Mouse (Mus musculus) left cerebral cortex, adult 2 months (tissue): ENCODE data around the gene Ankmy1. TPM values are rescaled to one million over a fixed set of nuclear protein-coding genes. Genes with fewer than 3 reads are reported as not detected.

ENCODE experiments used
- DNase-seq, 2 experiments: peaks; one replicate each; pipeline ENCODE4 v3.0.0; 2021 to 2022; ENCODE audit warnings: low spot score in 2 of 2, mixed read lengths in 1 of 2; ENCODE audit errors: extremely low spot score in 1 of 2
- H3K27ac ChIP-seq: fragments of 200-600 bp; 2 replicates; pipeline ENCODE4 v1.8.1; 2022
- H3K4me3 ChIP-seq: fragments of 200-600 bp; 2 replicates; pipeline ENCODE4 v1.8.1; 2022
- CTCF ChIP-seq: fragments of 200-600 bp; IDR thresholded peaks from 2 replicates; pipeline ENCODE4 v1.8.1; 2022; ENCODE audit warnings: antibody characterized with exemption, mild to moderate bottlenecking, moderate library complexity
- intact Hi-C: fragments of 180-260 bp; cut with DNase I; formaldehyde crosslinking; loops from one replicate; pipeline ENCODE4 v1.15.1; 2025
- long read RNA-seq, 2 experiments: library from polyadenylated mRNA; stranded (forward); transcript quantifications; one replicate each; pipeline ENCODE4 v2.0.0; 2021; ENCODE audit warnings: borderline mapping rate in 2 of 2
- total RNA-seq, 2 experiments: library from RNA; stranded (reverse); gene quantifications; 2 replicates each; pipeline ENCODE4 v1.2.3; 2021

Gene Ankmy1
- total RNA-seq: under 1 TPM; 0.29 to 0.37 TPM
- long read RNA-seq, experiment 1: 0 reads
- long read RNA-seq, experiment 2: 0 reads

- Histone ChIP-seq H3K4me3 (peak within 1 kb of the TSS; percentile 13; the same call in 1 of the 2 replicates), H3K27ac (no peak within 1 kb of the TSS)
- TF ChIP-seq CTCF: no peak
- intact Hi-C loops: no loop called here
- peak; percentile 56 to 71 for DNase-seq
These were observed at the start of gene Ankmy1 for GRCm38 (mm10) chr1:92902786-92903185. Ankmy1 (minus strand) TSS chr1:92902906.

DNA sequence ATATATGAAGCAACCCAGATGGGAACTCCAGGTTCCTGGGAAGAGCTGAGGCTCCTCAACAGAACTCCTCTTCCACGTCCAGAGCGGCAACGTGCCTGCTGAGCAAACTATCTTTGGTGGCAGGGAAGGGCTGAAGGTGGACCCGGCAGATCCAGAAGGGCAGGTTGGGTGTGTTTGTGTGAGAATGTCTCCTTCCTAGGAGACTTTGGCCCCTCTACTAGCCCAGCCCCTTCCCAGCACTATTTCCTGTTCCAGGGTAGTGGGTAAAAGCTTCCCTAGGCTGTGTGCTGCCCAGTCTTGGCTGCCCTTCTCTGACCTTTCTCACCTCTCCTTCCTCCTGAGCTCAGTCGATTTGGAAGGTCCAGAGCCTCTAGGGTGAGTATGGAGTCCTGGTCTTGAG, 47.9 kb upstream of the Ankmy1 start, which contains the start of gene Gpr35:
Gpr35 (plus strand) TSS at position 259 of the 400 bp plus-strand sequence.
- Histone ChIP-seq H3K4me3 (no peak within 1 kb of the TSS), H3K27ac (no peak within 1 kb of the TSS)
- intact Hi-C loops: no loop called here
- DNase-seq: peak in 1 of 2 experiments; percentile 3
- TF ChIP-seq CTCF: no peak

DNA sequence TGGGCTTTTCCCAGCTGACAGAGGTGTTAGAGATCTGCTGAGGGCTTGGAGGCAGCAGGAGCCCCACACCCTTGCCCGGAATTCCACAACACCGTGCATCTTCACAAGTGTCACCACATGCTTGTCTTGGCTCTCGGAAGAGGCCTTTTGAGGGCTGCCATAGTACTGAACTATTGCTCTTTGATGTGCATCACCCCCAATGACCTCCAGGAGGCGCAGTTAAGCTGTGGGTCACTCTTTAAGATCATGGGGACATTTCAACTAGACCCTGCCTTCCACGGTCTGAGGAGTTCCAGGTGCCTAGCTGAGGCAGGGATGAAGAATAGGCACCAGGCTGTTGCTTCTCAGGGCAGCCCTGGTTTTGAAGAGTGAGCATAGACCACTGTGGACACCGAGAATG, 46.7 kb upstream of the Ankmy1 start:
- Histone ChIP-seq H3K4me3 (no peak overlapping the region), H3K27ac (no peak overlapping the region)
- TF ChIP-seq CTCF: peak; percentile 42
- intact Hi-C loops: no loop called here
- no peak for DNase-seq

DNA sequence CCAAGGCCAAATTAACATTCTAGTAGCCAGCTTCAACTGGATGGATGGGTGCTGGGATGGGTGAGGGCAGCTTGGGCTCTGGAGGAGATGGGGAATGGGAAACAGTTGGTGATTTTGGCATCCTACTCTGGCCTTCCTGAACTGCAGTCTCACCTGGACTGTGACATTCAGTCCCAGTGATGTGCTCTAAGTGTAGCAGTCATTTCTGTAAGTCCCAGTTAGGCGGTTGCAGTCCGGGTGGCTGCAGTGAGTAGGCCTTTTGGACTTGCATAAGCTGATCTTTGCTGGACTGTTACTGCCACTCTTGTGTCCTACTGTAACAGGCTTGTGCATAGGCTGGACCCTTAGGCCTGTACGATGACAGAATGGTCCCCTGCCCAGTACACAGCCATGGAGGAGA, 45.3 kb upstream of the Ankmy1 start:
- peak in 1 of 2 experiments; percentile 6 for DNase-seq
- Histone ChIP-seq H3K27ac (no peak overlapping the region), H3K4me3 (no peak overlapping the region)
- intact Hi-C loops: no loop called here
- no peak for TF ChIP-seq CTCF

DNA sequence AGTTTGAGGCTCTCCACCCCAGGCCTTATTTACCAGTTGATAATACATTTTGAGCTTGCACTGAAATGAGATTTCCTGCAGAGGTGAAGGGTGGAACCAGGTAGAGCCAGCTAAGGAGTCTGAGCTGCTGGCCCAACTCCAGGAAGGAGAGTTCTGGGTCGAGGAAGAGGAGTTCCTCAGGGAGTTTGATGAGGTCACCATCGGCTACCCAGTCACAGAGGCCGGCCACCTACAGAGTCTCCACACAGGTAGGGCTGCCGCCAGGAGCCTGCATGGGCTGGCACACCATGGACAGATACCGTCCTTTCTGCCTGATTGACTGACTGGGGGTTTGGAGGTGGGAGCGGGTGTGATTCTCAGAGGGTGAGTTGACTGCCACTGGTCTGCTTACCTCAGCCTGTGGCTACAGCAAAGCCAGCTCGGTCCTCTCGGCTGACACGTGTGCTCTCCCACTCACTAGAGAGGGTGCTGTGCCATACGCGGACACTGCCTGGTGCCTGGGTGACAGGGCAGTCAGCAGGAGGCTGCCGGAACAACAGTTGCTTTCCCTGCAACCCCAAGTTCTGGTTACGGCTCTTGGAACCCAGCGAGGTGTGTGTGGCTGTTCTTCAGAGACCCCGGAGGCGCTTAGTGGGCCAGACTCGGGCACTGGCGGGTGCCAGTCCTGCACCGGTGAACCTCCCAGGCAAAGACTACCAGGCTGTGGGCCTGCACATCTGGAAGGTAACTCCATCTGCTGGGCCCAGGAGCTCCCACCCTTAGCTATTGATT, 40.7 kb upstream of the Ankmy1 start:
- intact Hi-C loops: no loop called here
- Histone ChIP-seq H3K27ac (no peak overlapping the region), H3K4me3 (no peak overlapping the region)
- TF ChIP-seq CTCF: no peak
- DNase-seq: no peak

- intact Hi-C loops: no loop called here
- no peak for TF ChIP-seq CTCF
- Histone ChIP-seq H3K27ac (no peak overlapping the region), H3K4me3 (no peak overlapping the region)
- DNase-seq: no peak
These were observed 37.0 kb upstream of the Ankmy1 start for GRCm38 (mm10) chr1:92939746-92940145.

- TF ChIP-seq CTCF: no peak
- intact Hi-C loops: no loop called here
- peak in 1 of 2 experiments; percentile 6 for DNase-seq
- no peak overlapping the region for H3K27ac ChIP-seq
- no peak overlapping the region for H3K4me3 ChIP-seq
These were observed 35.1 kb upstream of the Ankmy1 start for GRCm38 (mm10) chr1:92937797-92938196.

- no peak overlapping the region for H3K27ac ChIP-seq
- H3K4me3 ChIP-seq: no peak overlapping the region
- no peak for DNase-seq
- TF ChIP-seq CTCF: no peak
- intact Hi-C loops: no loop called here
These were observed 33.8 kb upstream of the Ankmy1 start for GRCm38 (mm10) chr1:92936467-92936866.

- no peak; the same call in 1 of the 2 replicates for TF ChIP-seq CTCF
- no peak overlapping the region for H3K27ac ChIP-seq
- H3K4me3 ChIP-seq: peak overlapping the region; percentile 88
- no peak for DNase-seq
- intact Hi-C loops: no loop called here
These were observed 33.3 kb upstream of the Ankmy1 start for GRCm38 (mm10) chr1:92935977-92936376.

- no peak for DNase-seq
- intact Hi-C loops: no loop called here
- no peak for TF ChIP-seq CTCF
- peak overlapping the region; percentile 99 for H3K27ac ChIP-seq
- peak overlapping the region; percentile 88 for H3K4me3 ChIP-seq
These were observed 32.6 kb upstream of the Ankmy1 start for GRCm38 (mm10) chr1:92935054-92935962.

GRCm38 (mm10) chr1:92934182-92934827, 31.6 kb upstream of the Ankmy1 start, which contains the start of gene Capn10:
Capn10 (plus strand) TSS chr1:92934376.
- no peak; the same call in 1 of the 2 replicates for TF ChIP-seq CTCF
- intact Hi-C loops: loop anchor here (1.0 kb wide), 2 partner anchors 23 to 27 kb away; no protein-coding TSS in a partner anchor
- peak within 1 kb of the TSS; percentile 99 for H3K27ac ChIP-seq
- H3K4me3 ChIP-seq: peak within 1 kb of the TSS; percentile 88
- peak; percentile 92 to 93 for DNase-seq
